Mouse (Mus musculus) right cerebral cortex, postnatal 36 days (tissue): ENCODE measurements around the gene Xrcc2.

Experiments used
- DNase-seq, 2 experiments: peaks; one replicate each; pipeline ENCODE4 v3.0.0; 2022; ENCODE audit warnings: low spot score in 2 of 2, mixed read lengths in 1 of 2

Xrcc2 gene

DNA sequence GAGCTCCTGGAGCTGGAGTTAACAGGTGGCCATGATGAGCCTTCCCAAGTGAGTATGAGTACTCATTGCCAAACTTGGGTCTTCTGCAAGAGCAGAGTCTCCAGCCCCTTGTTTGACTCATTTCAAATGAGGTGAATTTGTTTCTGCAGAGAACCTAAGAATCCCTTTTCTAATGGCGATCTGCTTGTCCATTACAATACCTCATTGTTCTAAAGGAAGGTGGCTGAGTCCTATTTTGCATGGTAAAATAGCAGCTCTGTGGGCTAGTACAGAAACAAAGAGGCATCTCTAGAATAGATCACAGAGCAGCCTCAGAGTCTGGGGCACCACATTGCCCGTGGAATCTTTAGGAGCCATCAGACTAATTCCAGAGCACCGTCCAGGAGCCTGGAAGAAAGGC lies 34.6 kb downstream of the Xrcc2 start:
- no peak for DNase-seq

DNA sequence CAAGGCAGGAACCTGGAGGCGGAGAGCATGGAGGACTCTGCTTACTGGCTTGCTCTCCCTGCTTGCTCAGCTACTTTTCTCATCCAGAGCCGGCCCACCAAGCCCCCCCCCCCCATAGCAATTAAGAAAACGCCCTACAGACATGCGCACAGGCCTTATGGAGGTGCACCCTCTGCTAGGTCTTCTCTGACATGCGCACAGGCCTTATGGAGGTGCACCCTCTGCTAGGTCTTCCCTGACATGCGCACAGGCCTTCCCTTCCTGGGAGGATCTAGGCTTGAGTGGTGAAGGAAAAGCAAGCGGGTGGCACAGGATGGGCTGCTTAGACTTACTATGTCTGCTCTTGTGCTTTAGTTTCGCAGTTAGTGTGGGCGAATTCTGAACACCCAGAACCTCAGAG lies 37.3 kb downstream of the Xrcc2 start:
- DNase-seq = no peak

DNA sequence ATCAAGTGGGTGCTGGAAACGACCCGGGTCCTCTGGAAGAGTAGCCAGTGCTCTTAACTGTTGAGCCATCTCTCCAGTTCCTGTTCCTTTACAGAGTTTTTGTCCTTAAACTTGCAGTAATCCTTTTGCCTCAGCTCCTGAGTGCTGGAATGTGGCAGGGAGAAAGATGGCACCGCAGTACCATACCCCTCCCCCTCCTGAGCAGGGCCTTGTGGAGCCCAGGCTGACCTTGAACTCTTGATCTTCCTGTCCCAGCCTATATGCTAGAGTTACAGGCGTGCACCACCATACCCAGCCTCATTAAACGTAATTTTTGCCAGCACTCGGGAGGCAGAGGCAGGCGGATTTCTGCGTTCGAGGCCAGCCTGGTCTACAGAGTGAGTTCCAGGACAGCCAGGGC lies 38.9 kb downstream of the Xrcc2 start:
- no peak for DNase-seq

DNA sequence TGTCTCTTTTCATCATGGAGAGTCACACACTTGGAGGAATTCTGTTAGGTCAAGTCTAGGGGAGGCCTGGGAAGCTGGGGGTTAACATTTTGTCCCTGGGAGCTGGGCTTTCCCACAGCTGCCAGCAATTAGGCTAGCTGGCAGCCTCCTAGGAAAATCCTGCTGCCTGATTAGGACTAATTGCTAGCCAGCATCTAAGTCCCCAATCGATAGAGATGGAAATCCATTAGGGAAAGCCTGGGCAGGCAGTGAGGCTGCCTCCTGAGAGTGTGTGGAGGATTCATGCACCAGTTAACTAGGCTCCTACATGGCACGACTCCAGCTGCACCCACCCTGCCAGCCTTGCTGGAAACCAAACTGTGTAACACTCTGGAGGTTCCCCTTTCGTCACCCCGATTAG lies 39.5 kb downstream of the Xrcc2 start:
- DNase-seq = peak; percentile 16 to 23

DNA sequence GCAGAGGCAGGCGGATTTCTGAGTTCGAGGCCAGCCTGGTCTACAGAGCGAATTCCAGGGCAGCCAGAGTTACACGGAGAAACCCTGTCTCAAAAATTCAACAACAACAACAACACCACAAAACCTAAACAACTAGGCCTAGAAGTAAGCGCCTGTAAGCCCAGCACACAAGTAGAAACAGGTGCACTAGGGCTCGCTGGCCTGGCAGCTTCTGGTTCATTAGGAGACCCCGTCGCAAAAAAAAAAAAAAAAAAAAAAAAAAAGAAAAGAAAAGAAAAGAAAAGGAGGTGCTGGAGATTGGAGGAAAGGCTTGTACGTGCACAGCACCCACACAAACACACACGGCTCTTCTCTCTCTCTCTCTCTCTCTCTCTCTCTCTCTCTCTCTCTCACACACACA lies 40.1 kb downstream of the Xrcc2 start:
- DNase-seq = no peak

DNA sequence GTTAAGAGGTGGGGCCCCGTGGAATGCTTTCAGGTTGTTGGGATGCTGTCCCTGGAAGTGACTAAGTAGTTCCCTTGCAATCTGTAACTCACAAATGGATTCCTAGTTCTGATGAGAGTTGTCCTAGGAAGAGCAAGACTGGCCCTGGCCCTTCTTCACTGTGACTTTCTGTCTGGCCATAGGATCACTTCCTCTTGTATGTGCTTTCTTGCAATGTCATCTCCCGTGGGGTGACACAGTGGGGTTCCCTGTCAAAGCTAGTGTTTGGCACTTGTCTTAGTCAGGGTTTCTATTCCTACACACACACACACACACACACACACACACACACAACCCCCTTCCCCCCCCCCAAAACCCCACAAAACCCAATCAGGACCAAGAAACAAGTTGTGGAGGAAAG lies 42.5 kb downstream of the Xrcc2 start:
- DNase-seq = no peak

DNA sequence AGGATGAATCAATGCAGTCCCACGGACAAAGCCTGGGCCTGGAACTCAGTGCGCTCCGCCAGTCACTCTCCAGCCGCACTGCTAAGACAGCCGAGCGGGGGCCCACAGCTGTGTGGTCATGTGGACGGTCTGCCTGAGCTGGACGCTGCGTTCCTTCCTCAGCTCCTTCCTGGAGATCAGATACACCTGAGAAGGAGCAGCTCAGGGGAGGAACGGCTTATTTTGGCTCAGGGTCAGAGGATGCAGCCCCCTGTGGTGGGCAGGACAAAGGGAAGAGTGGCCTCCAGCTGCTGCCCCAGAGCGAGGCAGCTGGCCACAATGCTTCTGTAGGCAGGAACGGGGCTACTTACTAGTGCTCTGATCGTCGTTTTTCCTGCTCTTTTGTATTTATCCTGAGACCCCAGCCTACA lies 51.0 kb downstream of the Xrcc2 start:
- no peak for DNase-seq

DNA sequence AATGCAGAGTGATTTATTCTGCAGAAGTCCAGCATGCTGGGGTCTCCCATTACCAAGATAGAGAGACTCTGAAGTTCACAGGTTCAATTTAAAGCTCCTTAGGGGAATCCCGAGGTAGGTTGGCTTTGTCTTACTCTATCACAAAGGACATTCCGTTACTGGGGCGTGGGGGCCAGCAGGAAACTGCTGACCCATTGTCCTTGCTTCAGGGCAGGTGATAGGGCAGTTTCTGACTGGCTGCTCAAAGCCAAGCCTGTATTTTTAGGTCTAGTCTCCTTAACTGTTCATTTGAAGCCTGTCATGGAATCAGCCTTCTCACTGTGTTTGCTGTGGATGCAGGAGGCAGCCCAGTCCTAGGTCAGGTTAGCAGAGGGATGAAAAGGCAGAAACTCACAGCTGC lies 52.2 kb downstream of the Xrcc2 start:
- DNase-seq = no peak

DNA sequence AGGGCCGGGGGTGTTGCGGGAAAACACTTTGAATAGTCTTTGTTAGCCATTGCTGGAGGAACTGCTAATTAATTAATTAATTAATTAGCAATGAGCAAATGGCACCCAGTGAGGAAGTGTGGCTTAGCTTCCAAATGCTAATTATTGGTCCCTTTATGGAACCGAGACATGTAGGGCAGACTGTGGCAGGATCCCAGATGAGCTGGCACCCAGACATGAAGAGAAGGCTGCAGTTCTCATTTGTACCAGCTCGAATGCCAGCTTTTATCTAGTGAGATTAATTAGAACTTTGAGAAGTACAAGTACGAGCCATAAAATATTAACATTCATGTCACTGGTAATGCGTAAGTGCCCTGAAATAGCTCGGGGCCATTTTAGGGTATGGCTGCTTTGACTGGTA lies 53.2 kb downstream of the Xrcc2 start:
- peak; percentile 6 to 23 for DNase-seq

DNA sequence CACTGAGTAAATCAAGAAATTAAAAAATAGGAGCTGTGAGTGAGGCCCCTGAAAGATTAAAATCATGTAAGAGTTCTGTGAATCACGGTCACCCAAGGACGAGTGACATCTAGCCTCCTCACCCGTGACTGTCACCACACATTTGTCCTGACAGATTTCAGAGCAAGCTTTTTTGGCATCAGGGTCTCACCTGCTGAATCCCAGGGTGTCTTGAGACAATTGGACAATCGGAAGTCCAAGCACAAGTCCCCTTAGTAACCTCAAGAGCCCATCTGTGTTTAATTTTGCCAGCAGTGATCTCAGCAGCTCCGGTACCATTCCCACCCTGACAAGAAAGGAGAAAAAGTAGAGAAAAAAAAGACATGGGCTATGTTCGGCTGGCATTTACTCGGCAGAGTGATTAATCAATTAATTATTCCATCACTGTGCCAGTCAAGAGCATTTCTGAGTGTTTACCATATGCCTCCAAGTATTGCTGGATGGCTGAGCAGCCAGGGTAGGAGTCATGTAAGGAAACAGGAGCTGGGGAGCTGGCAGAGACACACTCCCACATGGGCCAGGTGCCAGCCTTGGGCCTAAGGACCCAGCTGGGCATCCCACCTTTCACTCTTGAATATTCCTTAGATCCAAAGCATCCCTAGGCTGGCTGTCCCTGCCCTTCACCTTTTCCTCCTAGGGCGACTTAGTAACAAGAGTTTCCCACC lies 59.8 kb downstream of the Xrcc2 start:
- no peak for DNase-seq

DNA sequence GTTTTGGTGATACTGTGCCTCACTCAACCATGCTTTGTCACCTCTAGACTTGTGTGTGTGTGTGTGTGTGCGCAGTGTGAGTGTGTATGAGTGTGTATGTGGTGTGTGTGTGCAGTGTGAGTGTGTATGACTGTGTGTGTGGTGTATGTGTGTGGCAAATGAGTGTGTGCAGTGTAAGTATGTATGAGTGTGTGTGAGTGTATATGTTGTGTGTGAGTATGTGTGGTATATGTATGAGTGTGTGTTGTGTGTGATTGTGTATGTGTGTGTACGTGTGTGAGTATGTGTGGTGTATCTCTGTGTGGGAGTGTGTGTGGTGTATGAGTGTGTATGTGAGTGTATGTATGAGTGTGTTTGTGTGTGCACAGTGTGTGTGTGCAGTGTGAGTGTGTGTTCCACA lies 61.1 kb downstream of the Xrcc2 start:
- DNase-seq = no peak

DNA sequence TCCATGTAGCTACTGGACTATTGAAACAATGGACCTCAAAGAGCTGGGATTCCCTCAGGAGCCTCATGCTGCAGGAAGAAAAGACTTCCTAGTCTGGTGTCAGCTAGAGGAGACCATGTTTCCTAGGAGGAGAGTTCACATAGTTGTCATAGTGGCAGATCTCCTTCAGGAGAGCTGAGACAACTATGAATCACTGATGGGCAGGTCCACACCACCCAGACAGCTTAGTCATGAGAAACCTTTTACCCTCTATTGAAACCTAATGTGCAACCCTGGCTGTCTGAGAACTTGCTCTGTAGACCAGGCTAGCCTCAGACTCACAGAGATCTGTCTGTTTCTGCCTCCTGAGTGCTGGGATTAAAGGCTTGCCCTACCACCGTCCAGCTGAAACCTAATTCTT lies 62.9 kb downstream of the Xrcc2 start:
- no peak for DNase-seq
